Mouse (Mus musculus): ENCODE data around the gene Cwc25. TPM values are rescaled to one million over a fixed set of nuclear protein-coding genes. Genes with fewer than 3 reads are reported as not detected.
A peak's percentile ranks its signal among the peaks of the same experiment; 100 is the strongest.
"Not testable (repeated sequence)": the region's sequence is repeated elsewhere in the genome, so short reads cannot be mapped to it uniquely, and the experiment has no call there.

Gene Cwc25
- polyA plus RNA-seq, 1 experiment from 2014 or later, result 9.9 TPM

DNA sequence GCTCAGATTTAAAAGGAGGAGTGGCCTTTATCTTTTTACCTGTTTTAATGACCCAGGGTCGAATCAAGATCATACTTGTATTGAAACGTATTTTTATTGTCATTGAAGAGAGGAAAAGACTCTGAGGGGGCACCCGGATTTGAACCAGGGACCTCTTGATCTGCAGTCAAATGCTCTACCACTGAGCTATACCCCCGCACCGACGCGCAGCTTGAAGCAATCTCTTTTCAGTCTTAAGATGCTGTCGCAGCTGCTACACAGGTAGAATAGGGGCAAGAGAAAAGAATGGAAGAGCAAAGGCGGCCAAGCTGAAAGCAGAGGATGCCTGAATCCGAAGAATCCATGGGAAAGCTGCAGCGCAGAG, 32.4 kb upstream of the Cwc25 start, which contains the start of gene Lasp1:
Gene Lasp1 (plus strand): TSS at position 219 of the 364 bp plus-strand sequence.
- H3K4me3 ChIP-seq (ENCODE audit: low read depth, low read length), result peak within 1 kb of the TSS; percentile 82
- H3K27me3 ChIP-seq (ENCODE audit: control insufficient read depth, insufficient read depth, low read length), result no peaks in the 10 kb centered on the region
- H3K36me3 ChIP-seq (ENCODE audit: control insufficient read depth, insufficient read depth, low read length), result no peaks in the 10 kb centered on the region; the same call in 1 of the 2 replicates
- ATAC-seq (replicated peaks; ENCODE audit: insufficient number of reproducible peaks, low FRiP score, low TSS enrichment), result peak; percentile 20; the same call in 1 of the 2 replicates
- WGBS (ENCODE audit: insufficient replicate concordance), result 2% methylated on average over 11 of the region's 11 CpGs
- H3K9me3 ChIP-seq (replicated peaks; ENCODE audit: control insufficient read depth, low read length), result no peaks in the 10 kb centered on the region
- H3K9ac ChIP-seq (ENCODE audit: low read depth, low read length), result peak within 1 kb of the TSS; percentile 79
- H3K4me1 ChIP-seq (ENCODE audit: control insufficient read depth, insufficient read depth, low read length), result peaks cover 24% of the 10 kb centered on the region
- H3K27ac ChIP-seq (ENCODE audit: low read depth, low read length), result peak within 1 kb of the TSS; percentile 93
- H3K4me2 ChIP-seq, result peak within 1 kb of the TSS; percentile 91

DNA sequence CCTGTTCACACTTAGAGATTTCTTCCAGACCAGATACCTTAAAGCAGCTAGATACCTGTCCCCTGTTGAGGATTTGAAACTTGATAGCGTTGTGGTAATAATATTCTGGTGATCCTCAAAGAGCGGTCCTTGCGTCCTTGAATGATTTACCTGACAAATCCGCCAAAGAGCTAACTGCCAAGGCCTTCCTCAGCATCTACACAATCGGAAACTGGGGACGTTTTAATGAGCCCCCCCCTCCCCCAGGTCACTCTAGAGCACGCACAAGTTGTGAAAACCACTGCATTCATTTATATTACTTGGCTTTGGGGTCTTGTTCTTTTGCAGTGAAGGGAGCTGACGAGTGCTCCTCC, 31.7 kb upstream of the Cwc25 start:
- Histone ChIP-seq H3K4me1 (ENCODE audit: control insufficient read depth, insufficient read depth, low read length) (peaks cover 22% of the 10 kb centered on the region), H3K4me2 (peak overlapping the region; percentile 91), H3K9ac (ENCODE audit: low read depth, low read length) (no peak overlapping the region), H3K9me3 (replicated peaks; ENCODE audit: control insufficient read depth, low read length) (no peaks in the 10 kb centered on the region), H3K27me3 (ENCODE audit: control insufficient read depth, insufficient read depth, low read length) (no peaks in the 10 kb centered on the region), H3K36me3 (ENCODE audit: control insufficient read depth, insufficient read depth, low read length) (no peaks in the 10 kb centered on the region; the same call in 1 of the 2 replicates), H3K4me3 (ENCODE audit: low read depth, low read length) (peak overlapping the region; percentile 82; the same call in 1 of the 2 replicates), H3K27ac (ENCODE audit: low read depth, low read length) (no peak overlapping the region)
- WGBS (ENCODE audit: insufficient replicate concordance), result 35% methylated on average over 8 of the region's 8 CpGs
- no peak for ATAC-seq (replicated peaks; ENCODE audit: insufficient number of reproducible peaks, low FRiP score, low TSS enrichment)

DNA sequence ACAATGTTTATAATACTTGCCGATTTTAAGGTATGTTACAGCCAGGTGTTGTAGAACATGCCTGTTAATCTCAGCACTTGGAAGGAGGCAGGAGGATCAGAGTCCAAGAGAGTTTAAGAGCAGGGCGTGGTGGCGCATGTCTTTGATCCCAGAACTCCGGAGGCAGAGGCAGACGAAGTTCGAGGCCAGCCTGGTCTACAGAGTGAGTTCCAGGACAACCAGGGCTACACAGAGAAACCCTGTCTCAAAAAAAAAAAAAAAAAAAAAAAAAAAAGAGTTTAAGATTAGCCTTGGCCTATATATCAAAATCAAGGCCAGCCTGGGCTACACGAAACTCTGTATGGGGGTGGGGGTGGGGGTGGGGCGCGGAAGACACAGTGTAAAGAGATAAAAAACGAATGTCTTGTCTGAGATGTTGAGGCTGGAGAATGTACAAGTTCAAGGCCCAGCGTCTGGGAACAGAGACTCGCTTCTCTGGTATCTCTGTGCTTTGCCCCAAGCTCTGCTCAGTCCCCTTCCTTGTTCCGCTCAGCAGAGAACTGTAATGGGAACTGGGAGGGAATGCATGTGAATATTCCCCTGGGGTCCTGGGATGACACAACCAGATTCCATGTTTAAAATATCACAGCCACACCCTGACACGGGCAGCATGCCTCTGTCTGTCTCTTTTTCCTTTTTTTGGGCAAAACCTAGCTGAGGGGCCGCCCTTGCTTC, 31.2 kb upstream of the Cwc25 start:
- Histone ChIP-seq H3K4me3 (ENCODE audit: low read depth, low read length) (no peak overlapping the region), H3K9me3 (replicated peaks; ENCODE audit: control insufficient read depth, low read length) (no peaks in the 10 kb centered on the region), H3K4me1 (ENCODE audit: control insufficient read depth, insufficient read depth, low read length) (peaks cover 19% of the 10 kb centered on the region), H3K36me3 (ENCODE audit: control insufficient read depth, insufficient read depth, low read length) (no peaks in the 10 kb centered on the region; the same call in 1 of the 2 replicates), H3K27ac (ENCODE audit: low read depth, low read length) (no peak overlapping the region), H3K27me3 (ENCODE audit: control insufficient read depth, insufficient read depth, low read length) (no peaks in the 10 kb centered on the region), H3K9ac (ENCODE audit: low read depth, low read length) (no peak overlapping the region), H3K4me2 (peak overlapping the region; percentile 91)
- WGBS (ENCODE audit: insufficient replicate concordance), result 57% methylated on average over 15 of the region's 15 CpGs
- ATAC-seq (replicated peaks; ENCODE audit: insufficient number of reproducible peaks, low FRiP score, low TSS enrichment), result no peak

DNA sequence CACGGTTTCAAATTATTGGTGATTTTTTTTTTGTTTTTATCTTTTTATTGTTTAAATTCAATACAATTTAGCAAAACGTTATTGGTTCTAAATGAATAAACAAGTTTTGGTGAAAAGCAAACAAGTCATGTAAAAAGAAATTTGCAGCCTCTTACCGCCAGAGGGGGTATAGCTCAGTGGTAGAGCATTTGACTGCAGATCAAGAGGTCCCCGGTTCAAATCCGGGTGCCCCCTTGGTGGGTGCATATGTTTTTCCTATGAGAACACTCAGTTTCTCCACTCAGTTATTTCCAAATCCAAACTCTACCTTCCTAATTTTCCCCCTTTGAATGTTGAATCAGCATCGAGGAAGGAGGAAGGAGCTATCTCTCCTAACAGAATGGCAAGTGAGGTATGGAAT, 30.6 kb upstream of the Cwc25 start:
- WGBS (ENCODE audit: insufficient replicate concordance), result 5% methylated on average over 6 of the region's 6 CpGs

DNA sequence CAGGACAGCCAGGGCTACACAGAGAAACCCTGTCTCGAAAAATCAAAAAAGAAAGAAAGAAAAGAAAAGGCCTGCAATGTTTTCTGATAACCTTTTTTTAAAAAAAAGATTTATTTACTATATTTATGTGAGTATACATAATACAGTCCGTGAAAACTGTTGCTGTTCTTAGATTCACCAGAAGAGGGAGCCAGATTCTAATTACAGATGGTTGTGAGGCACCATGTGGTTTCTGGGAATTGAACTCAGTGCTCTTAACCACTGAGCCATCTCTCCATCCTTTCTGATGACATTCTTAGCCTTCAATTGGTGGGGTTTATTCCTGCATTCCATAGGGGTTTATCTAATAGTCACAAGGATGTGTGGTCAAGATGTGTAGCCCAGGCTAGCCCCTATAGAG, 26.8 kb upstream of the Cwc25 start:
- no peak overlapping the region for H3K4me3 ChIP-seq (ENCODE audit: low read depth, low read length)
- H3K36me3 ChIP-seq (ENCODE audit: control insufficient read depth, insufficient read depth, low read length), result no peaks in the 10 kb centered on the region
- H3K4me2 ChIP-seq, result no peak overlapping the region
- 0 out of 2 replicates have a peak, but pooled peaks cover 4% of the 10 kb centered on the region for H3K4me1 ChIP-seq (ENCODE audit: control insufficient read depth, insufficient read depth, low read length)
- WGBS (ENCODE audit: insufficient replicate concordance), result 3% methylated on average over 2 of the region's 2 CpGs
- no peak overlapping the region for H3K9ac ChIP-seq (ENCODE audit: low read depth, low read length)
- ATAC-seq (replicated peaks; ENCODE audit: insufficient number of reproducible peaks, low FRiP score, low TSS enrichment), result no peak
- H3K27me3 ChIP-seq (ENCODE audit: control insufficient read depth, insufficient read depth, low read length), result no peaks in the 10 kb centered on the region
- no peak overlapping the region for H3K27ac ChIP-seq (ENCODE audit: low read depth, low read length)
- no peaks in the 10 kb centered on the region for H3K9me3 ChIP-seq (replicated peaks; ENCODE audit: control insufficient read depth, low read length)

More for the DNA sequence above, 30.6 kb upstream of the Cwc25 start:
- ATAC-seq (replicated peaks; ENCODE audit: insufficient number of reproducible peaks, low FRiP score, low TSS enrichment), result no peak
- Histone ChIP-seq H3K4me1 (ENCODE audit: control insufficient read depth, insufficient read depth, low read length) (peaks cover 15% of the 10 kb centered on the region), H3K27me3 (ENCODE audit: control insufficient read depth, insufficient read depth, low read length) (no peaks in the 10 kb centered on the region), H3K27ac (ENCODE audit: low read depth, low read length) (no peak overlapping the region), H3K36me3 (ENCODE audit: control insufficient read depth, insufficient read depth, low read length) (no peaks in the 10 kb centered on the region), H3K4me2 (no peak overlapping the region), H3K4me3 (ENCODE audit: low read depth, low read length) (no peak overlapping the region), H3K9me3 (replicated peaks; ENCODE audit: control insufficient read depth, low read length) (no peaks in the 10 kb centered on the region), H3K9ac (ENCODE audit: low read depth, low read length) (no peak overlapping the region)

DNA sequence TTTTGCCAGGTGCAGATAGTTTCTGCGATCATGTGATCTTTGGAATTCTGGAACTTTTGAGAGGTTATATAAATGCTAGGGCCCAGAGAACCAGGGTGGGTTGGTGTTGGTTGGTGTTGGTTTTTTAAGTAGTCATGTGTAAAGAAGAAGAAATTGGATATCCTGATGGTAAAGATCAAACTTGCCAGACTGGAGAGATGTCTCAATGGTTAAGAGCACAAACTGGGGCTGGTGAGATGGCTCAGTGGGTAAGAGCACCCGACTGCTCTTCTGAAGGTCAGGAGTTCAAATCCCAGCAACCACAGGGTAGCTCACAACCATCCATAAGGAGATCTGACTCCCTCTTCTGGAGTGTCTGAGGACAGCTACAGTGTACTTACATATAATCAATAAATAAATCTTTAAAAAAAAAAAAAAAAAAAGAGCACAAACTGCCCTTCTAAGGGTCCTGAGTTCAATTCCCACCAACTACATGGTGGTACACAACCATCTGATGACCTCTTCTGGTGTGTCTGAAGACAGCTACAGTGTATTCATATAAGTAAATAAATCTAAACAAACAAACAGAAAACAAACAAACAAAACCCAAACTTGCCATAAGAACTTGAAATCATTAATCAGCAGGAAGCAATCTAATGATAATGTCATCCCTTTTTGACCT, 24.6 kb upstream of the Cwc25 start:
- 80% methylated on average over 2 of the region's 2 CpGs for WGBS (ENCODE audit: insufficient replicate concordance)
- ATAC-seq (replicated peaks; ENCODE audit: insufficient number of reproducible peaks, low FRiP score, low TSS enrichment); H3K9ac ChIP-seq (ENCODE audit: low read depth, low read length); H3K4me2 ChIP-seq; H3K36me3 ChIP-seq (ENCODE audit: control insufficient read depth, insufficient read depth, low read length); H3K4me3 ChIP-seq (ENCODE audit: low read depth, low read length); H3K4me1 ChIP-seq (ENCODE audit: control insufficient read depth, insufficient read depth, low read length); H3K27me3 ChIP-seq (ENCODE audit: control insufficient read depth, insufficient read depth, low read length); H3K9me3 ChIP-seq (replicated peaks; ENCODE audit: control insufficient read depth, low read length); H3K27ac ChIP-seq (ENCODE audit: low read depth, low read length): not testable (repeated sequence)

DNA sequence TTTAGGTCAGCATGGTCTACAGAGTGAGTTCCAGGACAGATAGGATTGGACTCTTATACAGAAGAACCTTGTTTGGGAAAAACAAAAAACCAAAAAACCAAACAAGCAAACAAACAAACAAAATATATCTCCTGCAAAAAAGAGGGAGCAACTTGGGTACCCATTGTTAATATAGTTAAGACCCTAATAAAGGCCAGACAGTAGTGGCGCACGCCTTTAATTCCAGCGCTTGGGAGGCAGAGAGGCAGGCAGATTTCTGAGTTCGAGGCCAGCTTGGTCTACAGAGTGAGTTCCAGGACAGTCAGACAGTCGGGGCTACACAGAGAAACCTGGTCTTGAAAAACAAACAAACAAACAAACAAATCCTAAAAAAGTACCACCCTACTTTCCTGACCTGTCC, 23.4 kb upstream of the Cwc25 start:
- Histone ChIP-seq H3K4me1 (ENCODE audit: control insufficient read depth, insufficient read depth, low read length) (no peaks in the 10 kb centered on the region), H3K36me3 (ENCODE audit: control insufficient read depth, insufficient read depth, low read length) (no peaks in the 10 kb centered on the region), H3K9ac (ENCODE audit: low read depth, low read length) (no peak overlapping the region), H3K27me3 (ENCODE audit: control insufficient read depth, insufficient read depth, low read length) (no peaks in the 10 kb centered on the region), H3K4me2 (no peak overlapping the region), H3K4me3 (ENCODE audit: low read depth, low read length) (no peak overlapping the region), H3K27ac (ENCODE audit: low read depth, low read length) (no peak overlapping the region), H3K9me3 (replicated peaks; ENCODE audit: control insufficient read depth, low read length) (no peaks in the 10 kb centered on the region)
- no peak for ATAC-seq (replicated peaks; ENCODE audit: insufficient number of reproducible peaks, low FRiP score, low TSS enrichment)
- 82% methylated on average over 5 of the region's 5 CpGs for WGBS (ENCODE audit: insufficient replicate concordance)

DNA sequence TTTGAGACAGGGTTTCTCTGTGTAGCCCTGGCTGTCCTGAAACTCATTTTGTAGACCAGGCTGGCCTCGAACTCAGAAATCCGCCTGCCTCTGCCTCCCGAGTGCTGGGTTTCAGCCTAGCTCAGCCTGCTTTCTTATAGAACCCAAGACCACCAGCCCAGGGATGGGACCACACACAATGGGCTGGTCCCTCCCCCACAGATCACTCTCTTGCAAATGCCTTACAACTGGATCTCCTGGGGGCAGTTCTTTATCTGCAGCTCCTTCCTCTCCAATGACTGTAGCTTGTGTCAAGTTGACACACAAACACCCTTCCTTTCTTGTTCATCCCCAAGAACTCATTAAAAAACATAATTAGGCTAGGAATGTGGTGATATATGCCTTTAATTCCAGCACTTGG, 21.6 kb upstream of the Cwc25 start:
- Histone ChIP-seq H3K27ac (ENCODE audit: low read depth, low read length) (no peak overlapping the region), H3K4me3 (ENCODE audit: low read depth, low read length) (no peak overlapping the region), H3K9me3 (replicated peaks; ENCODE audit: control insufficient read depth, low read length) (no peaks in the 10 kb centered on the region), H3K27me3 (ENCODE audit: control insufficient read depth, insufficient read depth, low read length) (no peaks in the 10 kb centered on the region), H3K4me1 (ENCODE audit: control insufficient read depth, insufficient read depth, low read length) (no peaks in the 10 kb centered on the region), H3K9ac (ENCODE audit: low read depth, low read length) (no peak overlapping the region), H3K4me2 (no peak overlapping the region), H3K36me3 (ENCODE audit: control insufficient read depth, insufficient read depth, low read length) (no peaks in the 10 kb centered on the region)
- no peak for ATAC-seq (replicated peaks; ENCODE audit: insufficient number of reproducible peaks, low FRiP score, low TSS enrichment)
- 83% methylated on average over 3 of the region's 3 CpGs for WGBS (ENCODE audit: insufficient replicate concordance)

DNA sequence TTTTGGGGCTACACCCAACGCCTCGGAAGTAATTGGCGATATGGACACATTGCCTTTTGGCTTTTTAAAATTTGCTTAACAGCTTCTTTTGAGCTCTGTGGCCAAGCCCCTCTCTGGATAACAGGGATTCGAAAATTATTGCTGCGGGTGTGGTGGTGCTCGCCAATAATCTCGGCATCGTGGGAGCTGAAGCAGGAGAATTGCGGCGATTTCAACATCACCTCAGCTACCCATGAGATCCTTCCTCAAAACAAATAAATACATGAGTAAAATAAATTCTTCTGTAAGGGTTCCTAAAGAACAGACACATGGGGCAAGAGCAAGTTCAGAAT, 16.2 kb upstream of the Cwc25 start:
- H3K27ac ChIP-seq (ENCODE audit: low read depth, low read length), result peak overlapping the region; percentile 91; the same call in 1 of the 2 replicates
- peak overlapping the region; percentile 79 for H3K4me2 ChIP-seq
- H3K4me1 ChIP-seq (ENCODE audit: control insufficient read depth, insufficient read depth, low read length), result peaks cover 7% of the 10 kb centered on the region
- H3K9ac ChIP-seq (ENCODE audit: low read depth, low read length), result peak overlapping the region; percentile 100
- H3K9me3 ChIP-seq (replicated peaks; ENCODE audit: control insufficient read depth, low read length), result no peaks in the 10 kb centered on the region
- no peaks in the 10 kb centered on the region for H3K27me3 ChIP-seq (ENCODE audit: control insufficient read depth, insufficient read depth, low read length)
- H3K4me3 ChIP-seq (ENCODE audit: low read depth, low read length), result peak overlapping the region; percentile 94
- no peak for ATAC-seq (replicated peaks; ENCODE audit: insufficient number of reproducible peaks, low FRiP score, low TSS enrichment)
- peaks cover 28% of the 10 kb centered on the region for H3K36me3 ChIP-seq (ENCODE audit: control insufficient read depth, insufficient read depth, low read length)
- under 1% methylated on average over 10 of the region's 10 CpGs for WGBS (ENCODE audit: insufficient replicate concordance)

All from heart, embryonic 11.5 days (tissue).